Mouse (Mus musculus) 3134 (cell line): Measurements from ENCODE around the gene Wnt5b.

Experiments
- DNase-seq: peaks from one replicate; pipeline ENCODE4 v3.0.0-alpha.2; 2011; ENCODE audit warnings: low spot score; ENCODE audit not compliant: insufficient read length; ENCODE audit errors: extremely low read depth

Gene Wnt5b

GRCm38 (mm10) chr6:119486381-119487084 lies 57.6 kb downstream of the Wnt5b start:
- DNase-seq = no peak

GRCm38 (mm10) chr6:119485486-119485885 lies 58.7 kb downstream of the Wnt5b start:
- DNase-seq = no peak

- DNase-seq = no peak
Measured at GRCm38 (mm10) chr6:119482958-119483600, 61.1 kb downstream of the Wnt5b start.

DNA sequence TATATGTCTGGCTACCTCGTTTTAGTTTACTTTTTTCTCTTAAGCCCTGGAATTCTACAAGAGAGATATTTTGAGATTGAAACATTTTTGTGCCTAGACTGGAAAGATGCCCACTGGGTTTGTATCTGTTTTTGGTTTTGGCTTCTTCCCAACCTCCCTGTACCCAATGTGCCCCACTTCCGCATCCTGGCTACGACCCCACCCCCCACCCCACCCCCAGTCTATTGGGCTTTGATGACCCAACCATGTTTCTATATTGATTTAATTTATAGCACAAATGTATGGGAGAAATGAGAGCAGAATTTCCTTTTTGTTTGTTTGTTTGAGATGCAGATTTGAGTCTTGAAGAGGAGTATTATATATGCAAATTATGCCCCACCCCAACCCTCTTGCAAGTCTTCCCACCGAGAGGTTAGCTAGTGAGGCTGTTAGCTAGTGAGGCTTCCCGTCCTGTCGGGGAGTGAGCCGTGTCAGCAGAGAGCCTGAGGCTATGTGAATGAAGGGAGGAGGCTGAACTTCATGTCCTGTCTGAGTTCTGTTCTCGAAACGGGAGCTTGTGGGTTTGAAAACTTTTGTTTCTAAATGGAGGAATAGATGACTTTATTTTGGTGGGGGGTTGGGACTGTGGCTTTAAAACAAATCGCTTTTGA lies 62.3 kb downstream of the Wnt5b start:
- DNase-seq = peak; percentile 42

- DNase-seq = no peak
Measured at GRCm38 (mm10) chr6:119480706-119481331, 63.3 kb downstream of the Wnt5b start.

DNA sequence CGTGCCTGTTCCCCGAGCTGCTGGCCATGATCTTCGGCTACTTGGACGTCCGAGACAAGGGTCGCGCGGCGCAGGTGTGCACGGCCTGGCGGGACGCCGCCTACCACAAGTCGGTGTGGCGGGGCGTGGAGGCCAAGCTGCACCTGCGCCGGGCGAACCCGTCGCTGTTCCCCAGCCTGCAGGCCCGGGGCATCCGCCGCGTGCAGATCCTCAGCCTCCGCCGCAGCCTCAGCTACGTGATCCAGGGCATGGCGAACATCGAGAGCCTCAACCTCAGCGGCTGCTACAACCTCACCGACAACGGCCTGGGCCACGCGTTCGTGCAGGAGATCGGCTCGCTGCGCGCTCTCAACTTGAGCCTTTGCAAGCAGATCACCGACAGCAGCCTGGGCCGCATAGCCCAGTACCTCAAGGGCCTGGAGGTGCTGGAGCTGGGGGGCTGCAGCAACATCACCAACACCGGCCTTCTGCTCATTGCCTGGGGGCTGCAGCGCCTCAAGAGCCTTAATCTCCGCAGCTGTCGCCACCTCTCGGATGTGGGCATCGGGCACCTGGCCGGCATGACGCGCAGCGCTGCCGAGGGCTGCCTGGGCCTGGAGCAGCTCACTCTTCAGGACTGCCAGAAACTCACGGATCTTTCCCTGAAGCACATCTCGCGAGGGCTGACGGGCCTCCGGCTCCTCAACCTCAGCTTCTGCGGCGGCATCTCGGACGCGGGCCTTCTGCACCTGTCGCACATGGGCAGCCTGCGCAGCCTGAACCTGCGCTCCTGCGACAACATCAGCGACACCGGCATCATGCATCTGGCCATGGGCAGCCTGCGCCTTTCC lies 64.1 kb downstream of the Wnt5b start:
- peak; percentile 85 for DNase-seq

DNA sequence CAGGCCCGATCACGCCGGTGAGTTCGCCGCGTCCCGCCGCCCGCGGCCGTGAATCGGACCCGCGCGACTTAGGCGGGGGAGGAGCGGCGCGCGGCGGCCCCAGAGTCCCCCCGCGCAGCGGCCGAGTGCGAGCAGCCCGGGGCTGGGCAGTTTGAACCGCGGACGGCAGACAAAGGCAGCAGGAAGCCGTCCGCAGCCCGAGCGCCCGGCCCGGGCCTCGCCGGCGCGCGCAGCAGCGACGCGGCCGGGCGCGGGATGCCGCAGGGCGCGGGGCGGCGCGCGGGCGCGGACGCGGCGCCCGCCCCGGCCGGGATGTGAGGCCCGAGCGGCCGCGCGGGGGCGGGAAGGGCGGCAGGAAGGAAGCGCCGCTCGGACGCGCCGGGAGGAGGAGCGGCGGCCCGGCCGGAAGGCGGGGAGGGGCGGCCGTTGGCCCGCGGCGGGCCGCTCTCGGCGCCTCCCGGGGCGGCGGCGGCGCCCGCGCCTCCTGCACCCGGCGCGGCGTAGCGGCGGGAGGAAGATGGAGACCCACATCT lies 64.7 kb downstream of the Wnt5b start, which contains the start of gene Fbxl14:
Fbxl14 (plus strand) TSS at position 326 of the 533 bp plus-strand sequence.
- no peak for DNase-seq

DNA sequence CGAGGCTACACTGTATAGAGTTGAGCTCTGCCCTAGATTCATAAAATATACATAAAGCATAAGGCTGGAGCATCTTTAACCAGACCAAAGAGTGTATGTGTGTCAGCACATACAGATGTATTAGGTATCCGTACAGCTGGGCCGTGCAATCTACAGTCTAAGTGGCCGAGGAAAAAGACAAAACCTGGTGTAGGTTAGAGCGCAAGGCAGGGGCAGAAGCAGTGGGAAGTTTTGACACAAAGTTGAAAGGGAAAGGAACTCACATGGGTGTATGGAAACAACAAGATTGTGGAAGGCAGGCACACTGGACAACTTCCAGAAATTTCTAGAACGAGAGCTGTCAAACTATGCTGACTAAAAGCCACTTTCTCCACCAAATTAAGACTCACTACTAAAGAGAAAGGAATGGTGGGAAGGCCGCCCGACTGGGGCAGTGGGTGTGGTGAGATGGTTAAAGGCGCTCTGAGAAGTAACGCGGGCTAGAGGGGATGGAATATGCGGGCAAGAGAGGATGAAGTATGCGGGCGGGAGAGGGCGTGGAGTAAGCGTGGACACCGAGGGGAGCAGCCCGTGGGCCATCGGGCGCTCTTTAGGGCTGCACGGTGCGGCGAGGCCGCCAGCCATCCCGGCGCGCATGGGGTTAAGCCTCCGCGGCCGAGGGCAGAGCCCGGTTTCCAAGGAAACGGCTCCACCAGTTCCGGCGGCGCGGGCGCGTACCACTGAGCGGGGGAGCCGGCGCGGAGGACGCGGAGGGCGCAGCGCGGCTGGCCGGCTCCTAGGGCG lies 65.4 kb downstream of the Wnt5b start:
- DNase-seq = peak; percentile 95

DNA sequence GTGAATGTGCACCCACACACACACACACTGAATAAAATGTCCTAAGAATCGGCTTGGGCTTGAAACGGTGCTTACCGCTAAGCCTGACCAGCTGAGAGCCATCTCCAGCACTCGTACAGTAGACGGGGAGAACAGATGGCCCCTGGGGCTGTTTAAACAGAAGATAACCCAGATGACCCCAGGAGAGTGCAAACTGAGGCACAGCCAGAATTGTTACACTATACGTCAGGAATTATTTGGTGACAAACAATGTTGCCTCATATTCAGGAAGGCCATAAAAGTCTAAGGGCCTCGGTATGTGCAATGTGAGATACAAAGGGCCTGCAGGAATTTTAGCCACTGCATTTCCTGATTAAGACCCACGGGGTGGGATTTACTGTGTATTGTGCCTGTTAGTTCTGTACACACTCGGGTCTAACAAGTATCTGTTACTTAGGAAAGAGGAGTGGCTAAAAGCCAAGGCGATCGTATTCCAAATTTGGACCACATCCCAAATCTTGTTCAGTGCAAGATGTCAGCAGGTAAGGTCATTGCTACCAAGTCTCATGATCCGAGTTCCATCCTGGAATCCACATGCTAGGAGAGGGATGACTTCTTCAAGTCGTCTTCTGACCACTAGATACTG lies 66.3 kb downstream of the Wnt5b start:
- no peak for DNase-seq

DNA sequence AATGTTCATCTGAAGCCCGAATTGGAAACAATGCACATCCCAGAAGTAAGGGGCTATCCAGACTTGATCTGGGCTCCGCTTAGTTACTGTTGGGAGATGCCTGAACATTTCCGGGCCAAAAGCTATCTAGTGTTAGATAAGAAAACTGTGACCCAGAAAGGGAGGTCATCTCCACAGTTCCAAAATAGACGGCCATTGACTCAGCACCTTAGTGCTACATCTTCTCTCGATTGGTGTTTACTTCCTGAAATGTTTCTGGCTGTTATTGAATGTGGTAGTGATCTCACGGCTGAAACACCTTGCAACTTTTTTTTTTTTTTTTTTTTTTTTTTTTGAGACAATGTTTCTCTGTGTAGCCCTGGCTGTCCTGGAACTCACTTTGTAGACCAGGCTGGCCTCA lies 68.2 kb downstream of the Wnt5b start:
- DNase-seq = no peak

- DNase-seq = no peak
Measured at GRCm38 (mm10) chr6:119473992-119474391, 70.2 kb downstream of the Wnt5b start.

GRCm38 (mm10) chr6:119473446-119473845 lies 70.7 kb downstream of the Wnt5b start:
- DNase-seq = no peak

DNA sequence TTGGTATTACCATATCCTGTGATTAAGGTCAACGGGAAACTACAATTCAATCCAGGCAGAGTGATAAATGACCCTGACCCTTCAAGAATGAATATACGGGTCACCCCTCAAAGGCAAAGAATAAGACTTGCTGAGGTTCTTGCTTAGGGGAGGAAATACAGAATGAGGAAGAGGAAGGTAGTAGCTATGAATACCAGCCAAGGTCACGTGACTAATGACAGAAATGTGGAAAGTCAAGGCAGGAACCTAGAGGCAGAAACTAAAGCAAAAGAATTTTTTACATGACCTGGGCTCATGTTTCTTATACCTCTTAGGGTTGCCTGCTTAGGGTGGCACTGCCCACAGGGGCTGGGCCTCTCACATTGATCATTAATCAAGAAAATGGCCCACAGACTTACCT lies 71.4 kb downstream of the Wnt5b start:
- no peak for DNase-seq

GRCm38 (mm10) chr6:119472135-119472534 lies 72.0 kb downstream of the Wnt5b start:
- peak; percentile 35 for DNase-seq

DNA sequence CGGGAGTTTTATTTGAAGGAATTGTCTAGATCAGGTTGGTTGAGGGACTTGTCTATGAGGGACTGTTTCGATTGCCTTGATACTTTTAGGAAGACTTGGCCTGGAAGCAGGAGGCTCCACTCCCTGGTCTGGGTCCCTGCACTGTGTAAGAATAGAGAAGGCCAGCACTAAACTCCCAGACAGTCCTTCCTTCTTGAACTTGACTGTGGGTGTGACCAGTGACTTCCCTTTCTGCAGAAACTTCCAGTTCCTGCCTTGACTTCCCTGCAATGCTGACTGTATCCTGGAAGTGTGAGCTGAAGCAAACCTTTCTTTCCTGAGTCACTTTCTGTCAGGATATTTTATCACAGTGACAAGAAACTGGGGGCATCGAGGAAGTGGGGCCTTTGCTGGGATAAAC lies 73.4 kb downstream of the Wnt5b start:
- no peak for DNase-seq

- no peak for DNase-seq
Measured at GRCm38 (mm10) chr6:119467785-119468059, 76.4 kb downstream of the Wnt5b start.

- DNase-seq = peak; percentile 68
Measured at GRCm38 (mm10) chr6:119466921-119467784, 77.0 kb downstream of the Wnt5b start.

- DNase-seq = no peak
Measured at GRCm38 (mm10) chr6:119466161-119466560, 78.0 kb downstream of the Wnt5b start.
